Mouse (Mus musculus): ENCODE measurements around the gene Stk19.

GRCm38 (mm10) chr17:34808599-34809205, 28.0 kb downstream of the Stk19 start:
- no peak for TF ChIP-seq CTCF (IDR thresholded peaks at IDR 0.05; ENCODE audit: borderline replicate concordance, insufficient read depth, low read length)
- no peak for TF ChIP-seq POLR2A (IDR thresholded peaks at IDR 0.05; ENCODE audit: low read depth, low read length)

Data from embryonic fibroblast, embryonic 13.5 days (primary cell).